Mouse (Mus musculus): ENCODE results near the gene Tnrc18. TPM values are rescaled to one million over a fixed set of nuclear protein-coding genes. Genes with fewer than 3 reads are reported as not detected.

Tnrc18 gene
- total RNA-seq, 2 experiments from 2014 or later: 149 to 153 TPM

GRCm38 (mm10) chr5:142811870-142812443 is 5.5 kb downstream of the Tnrc18 start:
- DNase-seq (ENCODE audit: low spot score in 2 of 2): no peak

- DNase-seq (ENCODE audit: low spot score in 2 of 2): no peak
Observed at GRCm38 (mm10) chr5:142810710-142811599, 6.5 kb downstream of the Tnrc18 start.

GRCm38 (mm10) chr5:142807661-142808060 is 9.8 kb downstream of the Tnrc18 start:
- no peak for DNase-seq (ENCODE audit: low spot score in 2 of 2)

- DNase-seq (ENCODE audit: low spot score in 2 of 2): no peak
Observed at GRCm38 (mm10) chr5:142803746-142804145, 13.7 kb downstream of the Tnrc18 start.

GRCm38 (mm10) chr5:142802884-142803283 is 14.6 kb downstream of the Tnrc18 start:
- no peak for DNase-seq (ENCODE audit: low spot score in 2 of 2)

GRCm38 (mm10) chr5:142801977-142802376 is 15.5 kb downstream of the Tnrc18 start:
- no peak for DNase-seq (ENCODE audit: low spot score in 2 of 2)

GRCm38 (mm10) chr5:142800656-142801055 is 16.8 kb downstream of the Tnrc18 start:
- no peak for DNase-seq (ENCODE audit: low spot score in 2 of 2)

- no peak for DNase-seq (ENCODE audit: low spot score in 2 of 2)
Observed at GRCm38 (mm10) chr5:142800198-142800597, 17.3 kb downstream of the Tnrc18 start.

- DNase-seq (ENCODE audit: low spot score in 2 of 2): no peak
Observed at GRCm38 (mm10) chr5:142799259-142799658, 18.2 kb downstream of the Tnrc18 start.

GRCm38 (mm10) chr5:142798190-142798589 is 19.3 kb downstream of the Tnrc18 start:
- DNase-seq (ENCODE audit: low spot score in 2 of 2): no peak

- no peak for DNase-seq (ENCODE audit: low spot score in 2 of 2)
Observed at GRCm38 (mm10) chr5:142797620-142798019, 19.8 kb downstream of the Tnrc18 start.

GRCm38 (mm10) chr5:142796921-142797320 is 20.5 kb downstream of the Tnrc18 start:
- DNase-seq (ENCODE audit: low spot score in 2 of 2): no peak

GRCm38 (mm10) chr5:142794582-142794981 is 22.9 kb downstream of the Tnrc18 start:
- DNase-seq (ENCODE audit: low spot score in 2 of 2): no peak

- no peak for DNase-seq (ENCODE audit: low spot score in 2 of 2)
Observed at GRCm38 (mm10) chr5:142794161-142794560, 23.3 kb downstream of the Tnrc18 start.

- no peak for DNase-seq (ENCODE audit: low spot score in 2 of 2)
Observed at GRCm38 (mm10) chr5:142792594-142792993, 24.9 kb downstream of the Tnrc18 start.

- DNase-seq (ENCODE audit: low spot score in 2 of 2): no peak
Observed at GRCm38 (mm10) chr5:142788279-142788678, 29.2 kb downstream of the Tnrc18 start.

GRCm38 (mm10) chr5:142787304-142787905 is 30.1 kb downstream of the Tnrc18 start:
- DNase-seq (ENCODE audit: low spot score in 2 of 2): no peak

GRCm38 (mm10) chr5:142786709-142787108 is 30.8 kb downstream of the Tnrc18 start:
- DNase-seq (ENCODE audit: low spot score in 2 of 2): no peak

- no peak for DNase-seq (ENCODE audit: low spot score in 2 of 2)
Observed at GRCm38 (mm10) chr5:142786215-142786614, 31.2 kb downstream of the Tnrc18 start.

- DNase-seq (ENCODE audit: low spot score in 2 of 2): no peak
Observed at GRCm38 (mm10) chr5:142783142-142783540, 34.3 kb downstream of the Tnrc18 start.

- DNase-seq (ENCODE audit: low spot score in 2 of 2): no peak
Observed at GRCm38 (mm10) chr5:142782459-142783141, 34.9 kb downstream of the Tnrc18 start.

GRCm38 (mm10) chr5:142780579-142780978 is 36.9 kb downstream of the Tnrc18 start:
- no peak for DNase-seq (ENCODE audit: low spot score in 2 of 2)

Data from adrenal gland, postnatal 4 days (tissue).